Mouse (Mus musculus): ENCODE data around the gene Fbxo11.
"Not testable (repeated sequence)": the region's sequence is repeated elsewhere in the genome, so short reads cannot be mapped to it uniquely, and the experiment has no call there.

DNA sequence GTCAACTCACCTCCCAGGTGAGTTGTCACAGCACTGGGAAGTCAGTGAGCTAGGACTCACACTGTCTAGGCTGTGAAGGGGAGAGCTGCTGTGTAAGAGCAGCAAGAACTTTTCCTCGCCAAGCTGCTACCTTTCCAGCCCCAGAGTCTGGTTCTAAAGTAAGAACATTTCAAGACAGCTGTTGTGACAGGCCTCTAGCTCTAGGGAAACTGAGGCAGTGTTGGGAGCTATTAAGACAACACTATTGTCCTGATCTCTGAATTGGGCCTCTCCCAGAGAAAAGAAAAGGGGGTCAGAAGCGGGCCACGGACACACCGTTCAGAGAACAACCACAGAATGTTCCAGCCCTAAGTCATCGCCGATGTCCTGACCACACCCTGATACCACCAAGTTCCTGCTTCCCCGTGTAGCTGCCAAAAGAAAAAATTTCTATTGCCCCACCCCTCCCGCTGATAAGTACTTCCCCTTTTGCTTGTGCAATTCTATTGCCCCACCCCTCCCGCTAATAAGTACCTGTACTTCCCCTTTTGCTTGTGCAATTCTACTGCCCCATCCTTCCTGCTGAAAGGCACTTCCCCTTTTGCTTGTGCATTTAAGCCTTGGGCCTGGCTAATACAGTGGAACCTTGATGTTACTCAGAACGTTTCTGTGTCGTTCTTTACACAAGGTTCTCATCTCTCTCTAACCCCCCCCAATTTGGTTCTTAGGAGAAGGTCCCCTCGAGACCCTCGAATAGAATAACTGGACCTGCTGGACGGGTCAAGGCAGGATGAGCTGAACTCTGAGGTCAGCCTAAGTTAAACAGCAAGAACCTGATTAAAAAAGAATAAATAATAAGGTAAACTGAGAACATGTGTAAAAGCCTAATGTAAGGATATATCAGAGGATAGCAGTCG lies 93.1 kb downstream of the Fbxo11 start:
- TF ChIP-seq CTCF (IDR thresholded peaks at IDR 0.05; ENCODE audit: borderline replicate concordance, extremely low read depth, insufficient read depth, insufficient read length); POLR2A (IDR thresholded peaks at IDR 0.05; ENCODE audit: borderline replicate concordance, extremely low read depth, insufficient read depth, insufficient read length, poor library complexity, severe bottlenecking): not testable (repeated sequence)
